Mouse (Mus musculus) telencephalon, adult 2 months (tissue): Measurements from ENCODE around the gene Ifna11.
"Not testable (repeated sequence)": the region's sequence is repeated elsewhere in the genome, so short reads cannot be mapped to it uniquely, and the experiment has no call there.

Experiments
- DNase-seq: peaks from one replicate; pipeline ENCODE4 v3.0.0-alpha.2; 2011; ENCODE audit warnings: low read depth, low spot score

The Ifna11 gene

GRCm38 (mm10) chr4:88819659-88820058 lies at the start of gene Ifna11:
Gene Ifna11 (plus strand): TSS chr4:88819959.
- no peak for DNase-seq

- DNase-seq = not testable (repeated sequence)
Observed at GRCm38 (mm10) chr4:88773534-88773933, 46.2 kb upstream of the Ifna11 start, which contains the start of gene Gm13290. Gene Gm13290 (plus strand): TSS chr4:88773834.

GRCm38 (mm10) chr4:88776622-88777021 lies 43.1 kb upstream of the Ifna11 start, which contains the start of gene Gm13289:
Gene Gm13289 (plus strand): TSS chr4:88776922.
- not testable (repeated sequence) for DNase-seq

GRCm38 (mm10) chr4:88779550-88779949 lies 40.2 kb upstream of the Ifna11 start, which contains the start of gene Gm13272:
Gene Gm13272 (plus strand): TSS chr4:88779850.
- DNase-seq = not testable (repeated sequence)

- not testable (repeated sequence) for DNase-seq
Observed at GRCm38 (mm10) chr4:88780320-88780719, 39.4 kb upstream of the Ifna11 start.

GRCm38 (mm10) chr4:88781831-88782230 lies 37.9 kb upstream of the Ifna11 start, which contains the start of gene Ifnz:
Gene Ifnz (plus strand): TSS chr4:88782131.
- DNase-seq = not testable (repeated sequence)

GRCm38 (mm10) chr4:88782335-88782734 lies 37.4 kb upstream of the Ifna11 start:
- DNase-seq = not testable (repeated sequence)

GRCm38 (mm10) chr4:88785409-88785808 lies 34.4 kb upstream of the Ifna11 start, which contains the start of gene Gm13276:
Gene Gm13276 (plus strand): TSS chr4:88785709.
- not testable (repeated sequence) for DNase-seq

GRCm38 (mm10) chr4:88788402-88788801 lies 31.4 kb upstream of the Ifna11 start, which contains the start of gene Gm13277:
Gene Gm13277 (plus strand): TSS chr4:88788632.
- DNase-seq = not testable (repeated sequence)

- not testable (repeated sequence) for DNase-seq
Observed at GRCm38 (mm10) chr4:88791250-88791649, 28.5 kb upstream of the Ifna11 start, which contains the start of gene Gm13278. Gene Gm13278 (plus strand): TSS chr4:88791550.

GRCm38 (mm10) chr4:88793936-88794675 lies 25.7 kb upstream of the Ifna11 start, which contains the start of gene Gm13275:
Gene Gm13275 (plus strand): TSS chr4:88794487.
- DNase-seq = not testable (repeated sequence)

- DNase-seq = not testable (repeated sequence)
Observed at GRCm38 (mm10) chr4:88797097-88797496, 22.7 kb upstream of the Ifna11 start, which contains the start of gene Gm13279. Gene Gm13279 (plus strand): TSS chr4:88797397.

- DNase-seq = not testable (repeated sequence)
Observed at GRCm38 (mm10) chr4:88799365-88799764, 20.4 kb upstream of the Ifna11 start, which contains the start of gene Gm13285. Gene Gm13285 (plus strand): TSS chr4:88799665.

GRCm38 (mm10) chr4:88802954-88803353 lies 16.8 kb upstream of the Ifna11 start, which contains the start of gene Gm13287:
Gene Gm13287 (plus strand): TSS chr4:88803254.
- not testable (repeated sequence) for DNase-seq

GRCm38 (mm10) chr4:88805231-88805630 lies 14.5 kb upstream of the Ifna11 start, which contains the start of gene Gm13288:
Gene Gm13288 (plus strand): TSS chr4:88805531.
- not testable (repeated sequence) for DNase-seq

- not testable (repeated sequence) for DNase-seq
Observed at GRCm38 (mm10) chr4:88805761-88806160, 14.0 kb upstream of the Ifna11 start.

GRCm38 (mm10) chr4:88815928-88816327 lies 3.8 kb upstream of the Ifna11 start, which contains the start of gene Ifna7:
Gene Ifna7 (plus strand): TSS chr4:88816228.
- DNase-seq = no peak

GRCm38 (mm10) chr4:88822995-88823394 lies 3.2 kb downstream of the Ifna11 start:
- DNase-seq = no peak

GRCm38 (mm10) chr4:88827116-88827515 lies 7.4 kb downstream of the Ifna11 start, which contains the start of gene Ifna6:
Gene Ifna6 (plus strand): TSS chr4:88827416.
- DNase-seq = not testable (repeated sequence)

GRCm38 (mm10) chr4:88830523-88830922 lies 10.8 kb downstream of the Ifna11 start:
- no peak for DNase-seq

GRCm38 (mm10) chr4:88835225-88835624 lies 15.5 kb downstream of the Ifna11 start, which contains the start of gene Ifna5:
Gene Ifna5 (plus strand): TSS chr4:88835525.
- DNase-seq = not testable (repeated sequence)

- DNase-seq = no peak
Observed at GRCm38 (mm10) chr4:88838828-88839227, 19.1 kb downstream of the Ifna11 start.
